Mouse (Mus musculus) embryonic stem cell, embryonic (primary cell): ENCODE data around the gene Gm10401.

Experiments used
- CTCF ChIA-PET, 4 experiments: fragments of 300-600 bp in 2 of 4; fragments of 350-600 bp in 2 of 4; sonication (Branson Sonifier 250); formaldehyde crosslinking; loops; one replicate each; lab custom pipeline; 2022; ENCODE audit warnings: inconsistent platforms in 2 of 4; lab: Charles Lee
- POLR2A ChIA-PET, 4 experiments: fragments of 300-600 bp in 2 of 4; fragments of 350-600 bp in 2 of 4; sonication (Branson Sonifier 250); formaldehyde crosslinking; loops; one replicate each; lab custom pipeline; 2022; ENCODE audit warnings: antibody characterized with exemption in 4 of 4, inconsistent platforms in 1 of 4; lab: Charles Lee

The Gm10401 gene

GRCm38 (mm10) chr5:115066245-115066644, 31.9 kb downstream of the Gm10401 start:
- CTCF ChIA-PET: no interaction called here
- POLR2A ChIA-PET: interaction anchor here in 3 of 4 experiments (0.5 to 1.5 kb wide), 6 partner anchors 9 to 61 kb away, joined by 3 to 5 read pairs (median 3); no protein-coding TSS in a partner anchor

GRCm38 (mm10) chr5:115063391-115063790, 34.7 kb downstream of the Gm10401 start:
- CTCF ChIA-PET: interaction anchor here in 1 of 4 experiments (1.1 to 2.2 kb wide), 3 partner anchors 9 to 103 kb away, joined by 3 to 8 read pairs (median 4); no protein-coding TSS in a partner anchor
- POLR2A ChIA-PET: interaction anchor here in 2 of 4 experiments (0.8 to 2.4 kb wide), 7 partner anchors 8 to 83 kb away, joined by 3 to 7 read pairs (median 3); no protein-coding TSS in a partner anchor

GRCm38 (mm10) chr5:115062566-115062965, 35.5 kb downstream of the Gm10401 start:
- ChIA-PET CTCF (interaction anchor here in 2 of 4 experiments (0.8 to 2.2 kb wide), 6 partner anchors 8 to 342 kb away, joined by 3 to 8 read pairs (median 4); no protein-coding TSS in a partner anchor), POLR2A (interaction anchor here in 2 of 4 experiments (1.1 to 2.3 kb wide), 8 partner anchors 9 to 82 kb away, joined by 3 to 11 read pairs (median 3); no protein-coding TSS in a partner anchor)

GRCm38 (mm10) chr5:115060977-115061376, 37.1 kb downstream of the Gm10401 start:
- POLR2A ChIA-PET: interaction anchor here in 2 of 4 experiments (0.8 to 1.4 kb wide), 4 partner anchors 18 to 64 kb away, joined by 3 to 4 read pairs (median 4); no protein-coding TSS in a partner anchor
- CTCF ChIA-PET: interaction anchor here in 3 of 4 experiments (0.5 to 1.5 kb wide), 4 partner anchors 18 to 82 kb away, joined by 3 to 4 read pairs (median 3); no protein-coding TSS in a partner anchor

- CTCF ChIA-PET: interaction anchor here in 3 of 4 experiments (0.5 to 1.5 kb wide), 5 partner anchors 17 to 81 kb away, joined by 3 to 4 read pairs (median 3); no protein-coding TSS in a partner anchor
- POLR2A ChIA-PET: interaction anchor here in 3 of 4 experiments (0.6 to 2.5 kb wide), 10 partner anchors 8 to 80 kb away, joined by 3 to 10 read pairs (median 4); no protein-coding TSS in a partner anchor
Measured at GRCm38 (mm10) chr5:115060067-115060695, 37.9 kb downstream of the Gm10401 start.

- ChIA-PET CTCF (interaction anchor here (0.6 to 2.3 kb wide), 5 partner anchors 52 to 763 kb away, joined by 3 to 7 read pairs (median 5); no protein-coding TSS in a partner anchor), POLR2A (interaction anchor here in 3 of 4 experiments (0.6 to 2.5 kb wide), 12 partner anchors 9 to 352 kb away, joined by 3 to 10 read pairs (median 4); no protein-coding TSS in a partner anchor)
Measured at GRCm38 (mm10) chr5:115058584-115059297, 39.4 kb downstream of the Gm10401 start.

GRCm38 (mm10) chr5:115057153-115057552, 40.9 kb downstream of the Gm10401 start:
- ChIA-PET CTCF (interaction anchor here (0.6 to 2.3 kb wide), 8 partner anchors 17 to 211 kb away, joined by 3 to 7 read pairs (median 3); no protein-coding TSS in a partner anchor), POLR2A (interaction anchor here in 2 of 4 experiments (0.8 to 2.5 kb wide), 6 partner anchors 7 to 72 kb away, joined by 3 to 10 read pairs (median 6); no protein-coding TSS in a partner anchor)

GRCm38 (mm10) chr5:115055418-115055817, 42.7 kb downstream of the Gm10401 start:
- ChIA-PET CTCF (interaction anchor here in 1 of 4 experiments (1.5 kb wide), 1 partner anchor 77 kb away, joined by 5 read pairs; no protein-coding TSS in a partner anchor), POLR2A (interaction anchor here in 3 of 4 experiments (0.5 to 4.7 kb wide), 11 partner anchors 9 to 289 kb away, joined by 3 to 18 read pairs (median 4); no protein-coding TSS in a partner anchor)

- ChIA-PET POLR2A (interaction anchor here in 3 of 4 experiments (0.5 to 4.7 kb wide), 16 partner anchors 10 to 133 kb away, joined by 3 to 18 read pairs (median 3); partner anchors contain the start of gene Acads (in 1 of the 3)), CTCF (interaction anchor here in 2 of 4 experiments (0.7 to 1.5 kb wide), 3 partner anchors 9 to 75 kb away, joined by 4 to 6 read pairs (median 5); no protein-coding TSS in a partner anchor)
Measured at GRCm38 (mm10) chr5:115053791-115054396, 44.2 kb downstream of the Gm10401 start.

GRCm38 (mm10) chr5:115052546-115052945, 45.5 kb downstream of the Gm10401 start:
- ChIA-PET POLR2A (interaction anchor here in 2 of 4 experiments (0.7 to 4.7 kb wide), 15 partner anchors 9 to 256 kb away, joined by 3 to 18 read pairs (median 3); no protein-coding TSS in a partner anchor), CTCF (interaction anchor here in 3 of 4 experiments (0.5 to 0.6 kb wide), 5 partner anchors 10 to 1282 kb away, joined by 3 to 4 read pairs (median 3); no protein-coding TSS in a partner anchor)

- ChIA-PET POLR2A (interaction anchor here in 2 of 4 experiments (0.6 to 4.7 kb wide), 16 partner anchors 7 to 361 kb away, joined by 3 to 18 read pairs (median 4); no protein-coding TSS in a partner anchor), CTCF (interaction anchor here in 1 of 4 experiments (1.0 kb wide), 1 partner anchor 72 kb away, joined by 3 read pairs; no protein-coding TSS in a partner anchor)
Measured at GRCm38 (mm10) chr5:115050776-115051175, 47.3 kb downstream of the Gm10401 start.

GRCm38 (mm10) chr5:115049692-115050091, 48.4 kb downstream of the Gm10401 start:
- POLR2A ChIA-PET: interaction anchor here (0.5 to 3.5 kb wide), 27 partner anchors 9 to 1890 kb away, joined by 3 to 13 read pairs (median 3); no protein-coding TSS in a partner anchor
- CTCF ChIA-PET: interaction anchor here in 3 of 4 experiments (0.5 to 1.0 kb wide), 5 partner anchors 13 to 85 kb away, joined by 3 to 4 read pairs (median 3); partner anchors contain the start of gene Unc119b (in 1 of the 3)
